Mouse (Mus musculus): ENCODE measurements around the gene Trip12. TPM values are rescaled to one million over a fixed set of nuclear protein-coding genes. Genes with fewer than 3 reads are reported as not detected.

Gene Trip12
- 67.4 and 74.0 TPM in 2 replicates for total RNA-seq (2015; ENCODE audit: low replicate concordance)
- total RNA-seq (2017; ENCODE audit: low replicate concordance): 115 and 127 TPM in 2 replicates

- peak; percentile 69 for ATAC-seq (replicated peaks; ENCODE audit: low FRiP score, poor library complexity, severe bottlenecking)
Observed at GRCm38 (mm10) chr1:84840018-84840664, at the start of gene Trip12. Gene Trip12 (minus strand): TSS chr1:84840516.

- no peak for ATAC-seq (replicated peaks; ENCODE audit: low FRiP score, poor library complexity, severe bottlenecking)
Observed at GRCm38 (mm10) chr1:84890005-84890393, 49.7 kb upstream of the Trip12 start.

- ATAC-seq (replicated peaks; ENCODE audit: low FRiP score, poor library complexity, severe bottlenecking): no peak
Observed at GRCm38 (mm10) chr1:84889330-84890004, 49.2 kb upstream of the Trip12 start.

- no peak for ATAC-seq (replicated peaks; ENCODE audit: low FRiP score, poor library complexity, severe bottlenecking)
Observed at GRCm38 (mm10) chr1:84885921-84886320, 45.6 kb upstream of the Trip12 start.

GRCm38 (mm10) chr1:84885174-84885573 is 44.9 kb upstream of the Trip12 start:
- ATAC-seq (replicated peaks; ENCODE audit: low FRiP score, poor library complexity, severe bottlenecking): no peak

- no peak for ATAC-seq (replicated peaks; ENCODE audit: low FRiP score, poor library complexity, severe bottlenecking)
Observed at GRCm38 (mm10) chr1:84883889-84884288, 43.6 kb upstream of the Trip12 start.

GRCm38 (mm10) chr1:84882937-84883336 is 42.6 kb upstream of the Trip12 start:
- ATAC-seq (replicated peaks; ENCODE audit: low FRiP score, poor library complexity, severe bottlenecking): no peak

- ATAC-seq (replicated peaks; ENCODE audit: low FRiP score, poor library complexity, severe bottlenecking): no peak
Observed at GRCm38 (mm10) chr1:84882066-84882532, 41.8 kb upstream of the Trip12 start.

GRCm38 (mm10) chr1:84881248-84882065 is 41.1 kb upstream of the Trip12 start:
- ATAC-seq (replicated peaks; ENCODE audit: low FRiP score, poor library complexity, severe bottlenecking): no peak

GRCm38 (mm10) chr1:84879571-84880120 is 39.3 kb upstream of the Trip12 start:
- ATAC-seq (replicated peaks; ENCODE audit: low FRiP score, poor library complexity, severe bottlenecking): no peak

GRCm38 (mm10) chr1:84877590-84877989 is 37.3 kb upstream of the Trip12 start:
- ATAC-seq (replicated peaks; ENCODE audit: low FRiP score, poor library complexity, severe bottlenecking): no peak

GRCm38 (mm10) chr1:84872939-84873338 is 32.6 kb upstream of the Trip12 start:
- no peak for ATAC-seq (replicated peaks; ENCODE audit: low FRiP score, poor library complexity, severe bottlenecking)

GRCm38 (mm10) chr1:84872105-84872504 is 31.8 kb upstream of the Trip12 start:
- ATAC-seq (replicated peaks; ENCODE audit: low FRiP score, poor library complexity, severe bottlenecking): no peak

GRCm38 (mm10) chr1:84871131-84871530 is 30.8 kb upstream of the Trip12 start:
- ATAC-seq (replicated peaks; ENCODE audit: low FRiP score, poor library complexity, severe bottlenecking): no peak

- no peak for ATAC-seq (replicated peaks; ENCODE audit: low FRiP score, poor library complexity, severe bottlenecking)
Observed at GRCm38 (mm10) chr1:84869498-84869897, 29.2 kb upstream of the Trip12 start.

- no peak for ATAC-seq (replicated peaks; ENCODE audit: low FRiP score, poor library complexity, severe bottlenecking)
Observed at GRCm38 (mm10) chr1:84868841-84869240, 28.5 kb upstream of the Trip12 start.

- no peak for ATAC-seq (replicated peaks; ENCODE audit: low FRiP score, poor library complexity, severe bottlenecking)
Observed at GRCm38 (mm10) chr1:84868311-84868710, 28.0 kb upstream of the Trip12 start.

- 0 out of 2 replicates have a peak, but pooled peaks have one; percentile 60 for ATAC-seq (replicated peaks; ENCODE audit: low FRiP score, poor library complexity, severe bottlenecking)
Observed at GRCm38 (mm10) chr1:84866706-84867230, 26.5 kb upstream of the Trip12 start.

GRCm38 (mm10) chr1:84866231-84866630 is 25.9 kb upstream of the Trip12 start:
- no peak for ATAC-seq (replicated peaks; ENCODE audit: low FRiP score, poor library complexity, severe bottlenecking)

GRCm38 (mm10) chr1:84864645-84865044 is 24.3 kb upstream of the Trip12 start:
- no peak for ATAC-seq (replicated peaks; ENCODE audit: low FRiP score, poor library complexity, severe bottlenecking)

Measured in erythroblast, adult 5-6 weeks (primary cell).